Mouse (Mus musculus): ENCODE measurements around the gene Gm19345.

GRCm38 (mm10) chr7:19816224-19816771 is 35.5 kb upstream of the Gm19345 start:
- 0 out of 2 replicates have a peak, but pooled peaks have one; percentile 28 for TF ChIP-seq POLR2A (IDR thresholded peaks at IDR 0.05; ENCODE audit: borderline replicate concordance, control insufficient read depth, low read depth, low read length)
- TF ChIP-seq CTCF (IDR thresholded peaks at IDR 0.05; ENCODE audit: control insufficient read depth, insufficient read depth, low read length) = no peak

All from bone marrow, adult 2 months (tissue).